Mouse (Mus musculus): Measurements from ENCODE around the gene Tspan15.

DNA sequence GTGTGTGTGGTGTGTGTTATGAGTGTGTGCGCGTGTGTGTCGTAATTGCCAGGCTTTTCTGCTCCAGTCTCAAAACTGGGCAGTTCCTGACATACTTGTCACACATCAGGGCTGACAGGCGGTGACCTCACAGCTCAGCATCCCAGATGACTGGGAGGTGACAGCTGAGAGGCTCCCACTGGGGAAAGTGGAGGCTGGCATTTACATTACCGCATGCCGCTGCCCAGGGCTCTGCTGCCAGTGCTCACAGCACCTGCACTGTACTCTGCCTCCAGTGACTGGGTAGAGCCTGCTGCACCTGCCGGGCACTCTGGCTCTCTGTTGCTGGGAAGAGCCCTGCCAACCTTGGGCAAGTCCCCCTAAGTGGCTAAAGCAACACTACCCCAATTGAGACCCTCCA lies 40.2 kb downstream of the Tspan15 start:
- TF ChIP-seq CTCF (IDR thresholded peaks at IDR 0.05) (no peak), EP300 (IDR thresholded peaks at IDR 0.05) (no peak)
